Mouse (Mus musculus) pancreas, adult 10 weeks (tissue): ENCODE measurements around the gene Tpm3. TPM values are rescaled to one million over a fixed set of nuclear protein-coding genes. Genes with fewer than 3 reads are reported as not detected.

Experiments used
- polyA plus RNA-seq: library from polyadenylated mRNA; stranded (reverse); fragments of 350-450 nt; fragmentation: Illumina TruSeq; extraction: RNeasy Lipid Tissue Mini Kit (QIAGEN cat#74804); gene quantifications from one replicate; pipeline ENCODE4 v1.2.3, GENCODE M21; 2015; ENCODE audit warnings: low read depth, low replicate concordance; ENCODE audit not compliant: insufficient read depth

The Tpm3 gene
- 51.9 TPM for polyA plus RNA-seq

GRCm38 (mm10) chr3:90072294-90072693, at the start of gene Tpm3:
Gene Tpm3 (plus strand): TSS chr3:90072649.

GRCm38 (mm10) chr3:90051441-90052350, 20.8 kb upstream of the Tpm3 start, which contains the start of gene 4933434E20Rik:
Gene 4933434E20Rik (plus strand): TSS chr3:90051636.

GRCm38 (mm10) chr3:90052351-90053241, 19.9 kb upstream of the Tpm3 start, which contains the start of gene Ubap2l:
Gene Ubap2l (minus strand): TSS chr3:90052628.

GRCm38 (mm10) chr3:90103938-90104337, 31.5 kb downstream of the Tpm3 start, which contains the start of gene Nup210l:
Gene Nup210l (plus strand): TSS chr3:90104132.

Other genes with a start within 250 kb of the Tpm3 start
- 6.4 TPM for gene She, start 241.3 kb upstream of the Tpm3 start, polyA plus RNA-seq
- 4.7 TPM for gene Il6ra, start 159.5 kb upstream of the Tpm3 start, polyA plus RNA-seq
- 10.9 TPM for gene Atp8b2, start 109.1 kb upstream of the Tpm3 start, polyA plus RNA-seq
- 32.6 TPM for gene Hax1, start 73.9 kb upstream of the Tpm3 start, polyA plus RNA-seq
- 22.4 TPM for gene 4933434E20Rik, start 21.0 kb upstream of the Tpm3 start, polyA plus RNA-seq
- gene Ubap2l, start 20.0 kb upstream of the Tpm3 start, polyA plus RNA-seq, result 20.0 TPM
- not detected for gene Nup210l, start 31.5 kb downstream of the Tpm3 start, polyA plus RNA-seq
- 1,024 TPM for gene Rps27, start 141.0 kb downstream of the Tpm3 start, polyA plus RNA-seq
- 3.2 TPM for gene Rab13, start 141.0 kb downstream of the Tpm3 start, polyA plus RNA-seq
- gene Jtb, start 158.9 kb downstream of the Tpm3 start, polyA plus RNA-seq, result 60.7 TPM
- not detected for gene Creb3l4, start 170.9 kb downstream of the Tpm3 start, polyA plus RNA-seq
- gene Slc39a1, start 175.5 kb downstream of the Tpm3 start, polyA plus RNA-seq, result 13.2 TPM
- 9.5 TPM for gene Crtc2, start 181.5 kb downstream of the Tpm3 start, polyA plus RNA-seq
- gene Dennd4b, start 192.5 kb downstream of the Tpm3 start, polyA plus RNA-seq, result 3.7 TPM
- 3.5 TPM for gene Gatad2b, start 220.5 kb downstream of the Tpm3 start, polyA plus RNA-seq